Mouse (Mus musculus): ENCODE measurements around the gene Med12.
"Not testable (repeated sequence)": the region's sequence is repeated elsewhere in the genome, so short reads cannot be mapped to it uniquely, and the experiment has no call there.

Med12 gene

GRCm38 (mm10) chrX:101300427-101301030 is 26.7 kb downstream of the Med12 start:
- no peak for DNase-seq

DNA sequence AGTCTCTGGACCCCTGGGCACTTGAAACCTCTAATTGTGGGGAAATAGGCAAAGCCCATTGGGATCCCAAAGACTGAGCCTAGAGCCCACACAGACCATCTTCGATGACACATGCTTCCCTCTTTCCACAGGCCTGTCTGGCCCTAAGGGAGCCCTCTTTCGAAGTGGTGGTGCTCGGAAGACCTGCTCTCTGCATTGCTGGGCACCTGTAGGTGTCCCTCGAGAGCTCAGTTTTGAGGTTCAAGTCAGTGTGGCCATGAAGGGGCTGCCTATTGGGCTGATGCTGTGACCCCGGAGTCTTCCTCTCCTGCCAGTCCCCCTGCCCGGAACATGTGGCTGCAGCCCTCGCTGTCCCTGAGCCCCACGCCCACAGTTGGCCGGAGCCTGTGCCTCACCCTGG is 27.8 kb downstream of the Med12 start:
- DNase-seq, result no peak

- DNase-seq, result no peak
Observed at GRCm38 (mm10) chrX:101304646-101305045, 30.8 kb downstream of the Med12 start.

- DNase-seq, result no peak
Observed at GRCm38 (mm10) chrX:101309299-101309698, 35.5 kb downstream of the Med12 start.

- DNase-seq, result no peak
Observed at GRCm38 (mm10) chrX:101313625-101314359, 40.0 kb downstream of the Med12 start.

GRCm38 (mm10) chrX:101319775-101320174 is 45.9 kb downstream of the Med12 start:
- no peak for DNase-seq

- no peak for DNase-seq
Observed at GRCm38 (mm10) chrX:101325989-101326899, 52.4 kb downstream of the Med12 start.

- peak; percentile 71 for DNase-seq
Observed at GRCm38 (mm10) chrX:101329372-101330028, 55.7 kb downstream of the Med12 start.

DNA sequence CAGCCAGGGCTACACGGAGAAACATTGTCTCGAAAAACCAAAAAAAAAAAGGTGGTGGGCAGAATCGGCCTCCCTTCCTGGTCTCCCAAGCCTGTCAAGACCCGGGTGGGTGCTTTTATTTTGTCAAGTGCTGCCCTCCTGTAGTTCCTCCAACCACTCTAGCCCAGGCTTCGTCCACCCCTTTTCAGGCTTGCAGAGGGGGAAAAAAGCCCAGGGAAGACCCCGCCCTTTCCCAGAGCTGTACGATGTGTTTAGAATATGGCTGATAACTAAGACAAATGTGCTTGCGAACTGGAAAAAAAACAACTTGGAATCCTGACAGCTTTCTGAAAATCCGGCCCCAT is 58.2 kb downstream of the Med12 start:
- no peak for DNase-seq

- peak; percentile 94 for DNase-seq
Observed at GRCm38 (mm10) chrX:101332375-101333211, 58.8 kb downstream of the Med12 start.

GRCm38 (mm10) chrX:101334606-101335005 is 60.8 kb downstream of the Med12 start:
- peak; percentile 24 for DNase-seq

- no peak for DNase-seq
Observed at GRCm38 (mm10) chrX:101338666-101339065, 64.8 kb downstream of the Med12 start.

- not testable (repeated sequence) for DNase-seq
Observed at GRCm38 (mm10) chrX:101342837-101343236, 69.0 kb downstream of the Med12 start.

GRCm38 (mm10) chrX:101345456-101345855 is 71.6 kb downstream of the Med12 start:
- no peak for DNase-seq

GRCm38 (mm10) chrX:101346475-101346874 is 72.6 kb downstream of the Med12 start:
- DNase-seq, result no peak

All from kidney, adult 9 months (tissue).